Mouse (Mus musculus): ENCODE results near the gene Ube2b.

The Ube2b gene

DNA sequence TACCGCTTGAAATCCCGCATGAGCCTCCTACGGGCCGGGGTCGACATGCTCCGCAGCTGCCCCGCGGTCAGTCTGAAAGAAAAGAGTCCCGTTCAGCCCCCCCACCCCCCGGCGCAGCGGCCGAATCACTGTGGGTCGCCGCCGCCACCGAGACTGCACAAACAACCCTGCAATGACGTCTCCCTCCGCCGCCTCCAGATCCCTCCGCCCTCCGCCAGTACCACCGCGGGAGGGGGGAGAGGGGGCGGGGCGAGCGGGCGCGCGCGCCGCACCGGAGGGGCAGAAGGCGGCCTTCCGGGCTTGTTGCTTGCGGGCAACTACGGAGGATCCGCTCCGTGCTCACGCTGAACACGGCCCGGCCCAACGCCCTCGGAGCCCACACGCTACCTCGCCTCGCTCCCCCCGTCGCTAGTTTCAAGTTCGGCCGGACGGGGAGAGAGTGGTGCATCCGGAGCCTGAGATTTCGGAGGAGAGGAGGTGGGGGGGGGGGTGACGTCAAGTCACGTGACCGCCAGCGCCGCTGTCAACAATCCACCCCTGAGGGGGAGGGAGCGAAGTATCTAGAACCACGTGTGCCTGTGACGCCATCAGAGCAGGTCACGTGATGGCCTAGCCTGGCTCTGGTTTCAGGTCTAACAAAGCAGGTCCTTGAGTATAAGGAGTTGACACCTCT, at the start of gene Ube2b:
TSS of gene Ube2b (minus strand) at position 473 of the 673 bp plus-strand sequence.
- DNase-seq (ENCODE audit: low read depth), result peak; percentile 99

DNA sequence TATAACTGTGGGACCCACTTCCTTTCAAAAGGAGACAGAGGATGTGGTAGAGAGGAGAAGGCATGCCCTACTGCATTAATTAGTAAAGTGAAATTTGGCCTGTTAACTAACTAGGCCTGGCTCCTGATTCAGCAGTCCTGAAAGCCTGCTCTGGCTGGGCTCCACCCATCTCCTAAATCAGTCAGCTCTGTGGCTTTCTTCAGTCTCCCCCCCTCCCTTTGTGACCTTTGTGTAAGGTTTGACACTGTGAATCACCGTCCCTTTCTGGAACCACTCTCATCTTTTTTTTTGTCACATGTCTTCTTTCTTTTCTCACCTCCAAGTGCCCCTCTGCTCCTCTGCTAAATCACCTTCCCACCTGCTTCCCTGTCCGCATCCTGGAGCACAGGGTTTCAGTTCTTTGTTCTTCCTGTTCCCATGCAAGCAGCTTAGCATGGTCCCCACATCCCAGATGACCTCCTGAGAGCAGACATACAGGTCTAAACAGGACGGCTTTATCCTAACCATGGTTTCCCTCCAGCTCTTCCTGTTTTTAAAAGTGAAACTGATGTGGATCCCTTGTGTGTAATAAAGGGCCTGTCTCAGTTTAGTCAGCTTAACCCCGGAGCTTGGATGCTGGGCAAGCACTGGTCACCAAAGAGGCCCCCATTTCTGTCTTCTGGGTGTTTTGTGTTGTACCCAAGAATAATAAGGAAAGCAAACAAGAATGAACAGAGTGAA, 46.0 kb upstream of the Ube2b start:
- DNase-seq (ENCODE audit: low read depth), result peak; percentile 75

DNA sequence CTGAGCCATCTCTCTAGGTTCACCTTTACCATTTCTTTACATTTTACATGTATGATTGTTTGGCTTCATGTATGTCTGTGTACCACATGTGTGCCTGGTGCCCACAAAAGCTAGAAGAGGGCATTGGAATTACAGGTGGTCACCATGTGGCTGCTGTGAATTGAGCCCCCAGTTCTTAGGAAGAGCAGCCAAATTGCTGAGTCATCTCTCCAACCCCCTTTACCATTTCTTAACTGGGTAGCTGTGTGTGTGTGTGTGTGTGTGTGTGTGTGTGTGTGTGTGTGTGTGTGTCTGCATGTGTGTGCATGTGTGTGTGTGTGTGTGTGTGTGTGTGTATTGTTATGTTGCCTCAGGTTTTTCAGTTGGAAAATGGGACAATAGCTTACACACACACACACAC, 43.6 kb upstream of the Ube2b start:
- peak; percentile 41 for DNase-seq (ENCODE audit: low read depth)

DNA sequence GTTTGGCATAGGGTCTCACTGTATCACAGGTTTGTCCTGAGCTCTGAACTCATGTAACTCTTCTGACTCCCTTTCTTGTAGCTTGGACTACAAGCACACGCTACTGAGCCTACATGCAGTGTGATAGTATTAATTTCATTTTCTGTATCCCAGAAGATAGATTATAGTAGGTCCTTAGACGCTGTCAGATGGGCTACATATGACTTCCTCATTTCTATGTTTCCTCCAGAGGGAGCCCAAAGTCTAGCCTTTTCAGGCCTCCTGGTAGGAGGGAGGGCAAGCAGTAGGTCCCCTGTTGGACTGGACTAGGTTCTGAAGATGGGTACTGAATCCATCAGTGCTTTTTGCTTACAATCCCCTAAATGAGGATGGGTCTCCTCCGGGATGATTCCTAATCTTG, 42.7 kb upstream of the Ube2b start:
- peak; percentile 66 for DNase-seq (ENCODE audit: low read depth)

DNA sequence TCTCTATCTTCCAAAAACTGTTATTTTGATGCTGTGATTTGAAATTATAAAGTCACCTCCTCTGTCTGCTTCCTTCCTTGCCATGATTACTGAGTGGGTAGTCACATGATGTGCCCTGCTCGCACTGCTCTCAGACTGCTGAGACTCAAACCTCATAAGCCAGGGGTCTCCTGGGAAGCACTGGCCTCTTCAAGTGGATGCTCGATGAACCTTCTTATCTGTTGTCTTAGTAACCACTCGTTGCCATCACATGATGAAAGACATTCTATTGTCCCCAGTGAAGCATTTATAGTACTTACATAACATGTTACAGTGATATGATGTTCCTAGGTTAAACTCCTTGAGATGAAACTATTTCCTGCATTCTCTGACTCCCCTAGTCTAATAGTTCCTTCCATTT, 37.1 kb upstream of the Ube2b start:
- DNase-seq (ENCODE audit: low read depth), result no peak

DNA sequence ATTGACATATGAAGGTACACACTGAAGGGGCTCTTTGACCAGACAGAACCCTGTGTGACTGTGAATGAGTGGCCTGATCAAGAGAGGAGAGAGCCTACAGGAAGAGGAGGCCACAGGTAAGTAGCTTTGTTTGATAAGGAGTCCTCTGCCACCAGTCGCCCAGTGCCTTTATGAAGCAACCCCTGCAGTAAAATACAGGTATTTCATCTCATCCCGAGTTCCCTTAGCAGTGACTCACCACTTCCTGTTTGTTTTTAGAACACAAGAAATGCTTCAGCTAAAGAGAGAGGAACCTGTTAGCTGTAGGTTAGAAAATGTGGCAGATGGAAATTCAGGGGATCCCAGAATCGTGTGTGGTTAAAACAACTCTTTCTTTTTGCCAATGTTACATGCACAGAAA, 35.3 kb upstream of the Ube2b start:
- DNase-seq (ENCODE audit: low read depth), result peak; percentile 26

DNA sequence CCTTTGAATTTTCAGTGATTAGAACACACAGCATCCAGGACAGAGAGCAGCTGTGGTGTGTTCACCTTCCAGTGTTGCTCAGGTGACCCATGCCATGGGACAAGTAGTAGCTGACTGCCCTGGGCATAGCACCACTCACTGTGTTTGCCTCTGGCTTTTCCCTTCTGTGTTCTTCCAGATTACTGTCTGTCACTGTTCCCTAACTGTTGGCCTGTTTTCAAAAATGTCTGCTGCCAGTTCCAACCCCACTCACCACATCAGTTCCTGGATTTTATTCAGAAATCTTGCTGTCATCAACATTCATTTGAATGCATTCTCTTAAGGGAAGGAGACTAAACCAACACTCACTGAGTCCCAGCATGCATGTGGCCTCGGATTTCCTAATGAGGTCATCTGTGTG, 33.4 kb upstream of the Ube2b start:
- DNase-seq (ENCODE audit: low read depth), result no peak

DNA sequence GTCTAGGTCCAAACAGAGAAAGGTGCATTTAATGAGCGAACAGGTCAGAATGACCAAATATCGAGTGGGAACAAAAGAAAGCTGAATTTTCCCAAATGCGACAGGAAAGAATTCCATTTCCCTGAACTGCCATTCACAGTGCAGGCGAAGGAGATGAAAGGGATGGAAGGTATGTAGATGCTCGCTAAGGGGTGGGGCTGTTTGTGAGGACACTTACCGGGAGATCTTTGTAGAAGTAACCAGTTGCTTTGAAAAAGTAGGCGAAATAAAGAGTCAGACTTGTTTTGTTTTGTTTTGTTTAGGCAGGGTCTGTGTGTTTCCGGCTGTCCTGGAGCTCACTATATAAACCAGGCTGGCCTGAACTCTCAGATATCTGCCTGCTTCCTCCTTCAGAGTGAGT, 31.8 kb upstream of the Ube2b start:
- no peak for DNase-seq (ENCODE audit: low read depth)

DNA sequence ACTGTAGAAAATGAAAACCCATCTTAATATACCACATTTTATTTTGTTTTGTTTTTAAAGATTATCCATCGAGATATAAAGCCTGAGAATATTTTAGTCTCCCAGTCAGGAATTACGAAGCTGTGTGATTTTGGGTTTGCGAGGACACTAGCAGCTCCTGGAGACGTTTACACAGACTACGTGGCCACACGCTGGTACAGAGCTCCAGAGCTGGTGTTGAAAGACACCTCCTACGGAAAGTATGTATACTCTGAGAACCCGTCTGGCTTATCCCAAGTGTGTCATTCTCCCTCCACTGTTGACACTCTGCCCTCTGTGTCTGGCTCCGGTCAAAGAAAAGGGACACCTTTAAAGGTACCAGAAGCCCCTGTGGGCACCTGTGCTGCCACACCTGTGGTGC, 17.7 kb upstream of the Ube2b start:
- no peak for DNase-seq (ENCODE audit: low read depth)

DNA sequence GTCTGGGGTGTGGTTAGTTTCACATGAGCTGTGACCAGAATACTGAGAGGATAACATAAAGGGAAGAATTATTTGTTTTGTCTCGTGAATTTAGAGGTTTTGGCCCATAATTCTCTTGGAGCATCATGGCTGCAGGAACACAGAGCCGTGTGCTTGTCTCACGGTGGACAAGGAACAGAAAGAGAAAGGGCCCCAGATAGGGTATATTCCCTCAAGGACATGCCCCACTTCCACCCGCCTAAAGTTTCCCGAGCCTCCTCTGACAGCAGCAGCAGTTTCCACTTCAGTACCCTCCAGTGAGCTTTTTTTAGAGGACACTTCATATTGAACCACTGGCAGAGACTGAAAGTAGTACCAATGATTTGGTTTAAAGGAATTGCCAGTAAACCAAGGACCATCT, 11.0 kb upstream of the Ube2b start:
- DNase-seq (ENCODE audit: low read depth), result no peak

DNA sequence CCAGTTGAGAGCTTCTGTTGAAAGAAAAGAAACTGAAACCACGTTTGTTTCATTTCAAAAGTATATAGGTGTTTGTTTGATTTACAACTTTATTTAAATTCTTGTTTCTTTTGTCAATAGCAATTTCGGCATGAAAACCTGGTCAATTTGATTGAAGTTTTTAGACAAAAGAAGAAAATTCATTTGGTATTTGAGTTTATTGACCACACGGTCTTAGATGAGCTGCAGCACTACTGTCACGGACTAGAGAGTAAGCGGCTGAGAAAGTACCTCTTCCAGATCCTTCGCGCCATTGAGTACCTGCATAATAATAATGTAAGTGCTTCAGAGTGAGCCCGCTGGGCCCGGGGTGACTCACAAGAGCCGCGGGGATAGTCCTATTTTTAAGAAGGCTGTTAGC, 10.4 kb upstream of the Ube2b start:
- no peak for DNase-seq (ENCODE audit: low read depth)

DNA sequence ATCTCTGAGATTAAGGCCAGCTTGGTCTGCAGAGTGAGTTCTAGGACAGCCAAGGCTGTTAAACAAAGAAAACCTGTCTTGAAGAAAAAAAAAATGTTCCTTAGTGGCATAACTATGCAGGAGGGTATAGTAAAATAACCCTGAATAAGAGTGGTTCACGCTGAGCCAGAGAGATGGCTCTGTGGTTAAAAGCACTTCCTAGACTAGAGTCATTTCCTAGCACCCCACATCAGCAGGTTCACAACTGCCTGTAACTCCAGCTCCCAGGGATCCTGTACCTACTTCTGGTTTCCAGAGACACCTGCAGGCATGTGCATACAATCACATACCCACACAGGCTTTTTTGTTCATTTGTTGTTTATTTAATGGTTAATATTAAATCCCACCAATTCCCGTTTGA, 5.0 kb upstream of the Ube2b start:
- peak; percentile 75 for DNase-seq (ENCODE audit: low read depth)

DNA sequence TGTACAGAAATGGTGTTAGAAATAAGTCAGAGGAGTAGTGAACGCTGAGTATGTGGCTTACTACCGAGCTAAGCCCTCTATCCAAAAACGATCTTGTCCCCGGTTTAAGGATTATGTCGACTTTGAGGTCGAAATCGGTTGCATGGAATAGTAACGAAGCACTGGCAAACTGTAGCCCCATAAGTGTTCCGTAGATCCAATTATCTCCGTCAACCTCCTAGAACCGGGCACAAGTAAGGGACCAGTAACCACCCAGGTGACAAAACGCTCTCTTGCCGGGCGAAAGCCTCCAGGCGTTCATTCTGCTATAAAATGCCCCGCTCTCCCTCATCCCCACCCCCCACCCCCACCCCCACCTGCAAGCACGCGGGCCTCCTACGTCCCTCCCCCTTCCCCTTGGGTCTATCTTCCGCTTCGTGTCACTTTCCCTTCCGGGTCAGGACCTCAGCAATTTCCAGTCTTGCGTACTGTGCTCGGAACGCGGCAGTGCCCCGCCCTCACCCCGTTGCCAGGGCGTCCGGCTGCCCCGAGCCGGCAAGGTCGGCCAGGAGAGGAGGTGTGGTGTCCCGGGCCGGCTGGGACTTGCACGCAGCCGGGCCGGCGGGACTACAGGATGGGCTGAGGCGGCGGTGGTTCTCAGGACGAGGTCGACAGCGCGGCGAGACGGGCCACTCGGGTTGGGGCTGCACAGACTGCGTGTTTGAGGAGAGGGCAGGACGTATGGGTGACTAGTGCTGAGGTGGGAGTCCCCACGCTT, 3.4 kb upstream of the Ube2b start, which contains the start of gene Cdkl3:
TSS of gene Cdkl3 (plus strand) at position 450 of the 757 bp plus-strand sequence.
- peak; percentile 98 for DNase-seq (ENCODE audit: low read depth)

DNA sequence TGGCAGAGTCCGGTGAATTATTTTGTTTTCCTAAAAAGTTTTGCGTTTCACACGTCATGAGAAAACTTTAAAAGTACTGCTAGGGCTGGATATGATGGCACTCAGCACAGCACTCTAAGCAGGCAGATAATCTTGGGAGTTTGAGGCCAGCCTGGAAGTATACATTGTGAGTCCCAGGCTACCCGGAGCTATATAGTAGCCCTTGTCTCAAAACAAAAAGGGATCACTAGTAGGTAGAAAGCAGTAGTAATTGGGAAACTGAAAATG, 2.9 kb upstream of the Ube2b start:
- peak; percentile 85 for DNase-seq (ENCODE audit: low read depth)

DNA sequence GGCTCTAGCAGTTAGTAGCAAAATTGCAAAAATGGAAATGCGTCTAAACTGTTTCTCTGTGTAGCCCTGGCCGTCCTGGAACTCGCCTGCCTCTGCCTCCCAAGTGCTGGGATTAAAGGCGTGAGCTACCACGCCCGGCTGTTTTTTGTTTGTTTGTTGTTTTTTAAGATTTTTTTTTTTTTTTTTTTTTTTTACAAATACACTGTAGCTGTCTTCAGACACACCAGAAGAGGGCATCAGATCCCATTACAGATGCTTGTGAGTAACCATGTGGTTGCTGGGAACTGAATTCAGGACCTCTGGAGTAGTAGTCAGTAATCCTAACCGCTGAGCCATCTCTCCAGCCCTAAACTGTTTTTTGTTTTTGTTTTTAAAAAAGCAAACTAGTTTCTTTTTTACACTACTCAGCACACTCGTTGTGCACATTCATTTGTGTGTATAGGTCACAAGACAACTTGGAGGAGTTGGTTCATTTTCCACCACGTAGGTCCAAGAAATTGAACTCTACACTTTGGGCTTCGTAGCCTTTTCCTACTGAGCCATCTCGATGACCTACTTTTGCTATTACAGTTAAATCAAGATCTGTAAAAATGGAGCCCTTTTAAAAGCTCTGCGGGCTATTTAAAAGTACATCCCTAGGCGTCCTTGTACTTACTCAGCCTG, 2.4 kb upstream of the Ube2b start:
- DNase-seq (ENCODE audit: low read depth), result no peak

DNA sequence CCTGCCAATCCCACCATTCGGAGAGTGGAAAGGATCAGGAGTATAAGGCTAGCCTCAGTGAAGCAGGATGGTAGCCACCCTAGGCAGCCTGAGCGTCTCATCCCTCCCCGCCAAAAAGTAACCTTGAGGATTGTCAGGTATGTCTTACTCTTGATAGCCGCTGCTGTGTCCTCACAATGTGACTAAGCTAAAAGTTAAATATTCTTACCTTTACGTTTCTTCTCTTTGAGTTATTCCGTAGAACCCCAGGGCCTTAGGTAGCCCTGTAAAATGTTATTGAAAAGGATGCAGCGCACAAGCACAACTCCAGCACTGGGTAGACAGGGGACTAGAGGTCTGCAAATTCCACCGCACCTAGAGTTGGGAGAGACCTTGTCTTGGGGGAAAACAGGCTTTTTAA, 1.3 kb upstream of the Ube2b start:
- no peak for DNase-seq (ENCODE audit: low read depth)

DNA sequence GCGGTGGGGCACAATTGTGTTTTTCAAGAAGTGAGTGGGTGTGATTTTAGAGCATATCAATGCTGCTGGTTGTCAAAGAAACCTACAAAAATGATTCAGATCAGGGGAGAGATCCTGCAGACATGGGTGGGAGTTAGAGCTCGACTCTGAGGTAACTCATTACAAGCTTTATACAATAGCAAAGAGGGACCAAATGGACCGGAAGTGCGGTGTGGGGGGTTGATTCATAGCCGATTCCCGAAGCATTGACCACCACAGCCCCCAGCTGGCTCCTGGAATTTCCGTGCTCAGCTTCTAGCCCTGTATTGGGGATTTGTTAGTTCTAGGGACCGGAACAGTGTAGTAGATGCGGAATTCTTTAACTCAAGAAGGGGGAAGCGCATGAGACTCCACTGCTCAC, 779 bp upstream of the Ube2b start:
- DNase-seq (ENCODE audit: low read depth), result no peak

DNA sequence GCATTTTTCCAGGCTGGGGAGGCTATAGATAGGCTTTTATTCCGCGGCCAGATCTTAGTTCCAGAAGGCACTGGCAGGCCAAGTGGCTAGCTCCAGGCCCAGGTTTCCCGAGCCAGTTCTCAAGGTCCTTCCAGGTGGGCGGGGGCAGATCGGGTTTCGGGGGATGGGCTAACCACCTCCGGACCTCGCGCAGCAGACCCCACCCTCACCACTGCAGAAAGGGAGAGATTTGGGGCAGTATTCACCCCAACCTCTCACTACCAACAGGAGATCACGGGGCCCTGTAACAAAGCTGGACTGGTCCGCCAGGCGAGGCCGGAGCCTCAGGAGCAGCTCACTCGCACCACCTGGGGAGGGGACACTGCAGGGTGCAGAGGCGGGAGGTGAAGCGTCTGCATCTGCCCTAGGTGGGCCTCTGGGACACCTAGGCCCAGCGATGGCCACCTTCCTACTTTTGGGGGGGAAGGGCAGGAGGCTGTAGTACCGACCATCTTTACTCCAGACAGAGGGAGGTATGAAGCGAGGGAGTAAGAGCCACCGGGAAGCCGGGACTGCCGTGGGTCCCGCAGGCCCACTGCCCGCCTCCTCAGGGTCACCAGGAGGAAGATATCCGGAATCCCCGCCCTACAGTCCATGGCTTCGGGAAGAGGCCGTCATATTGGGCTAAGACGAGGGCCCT, 812 bp downstream of the Ube2b start:
- peak; percentile 76 for DNase-seq (ENCODE audit: low read depth)

DNA sequence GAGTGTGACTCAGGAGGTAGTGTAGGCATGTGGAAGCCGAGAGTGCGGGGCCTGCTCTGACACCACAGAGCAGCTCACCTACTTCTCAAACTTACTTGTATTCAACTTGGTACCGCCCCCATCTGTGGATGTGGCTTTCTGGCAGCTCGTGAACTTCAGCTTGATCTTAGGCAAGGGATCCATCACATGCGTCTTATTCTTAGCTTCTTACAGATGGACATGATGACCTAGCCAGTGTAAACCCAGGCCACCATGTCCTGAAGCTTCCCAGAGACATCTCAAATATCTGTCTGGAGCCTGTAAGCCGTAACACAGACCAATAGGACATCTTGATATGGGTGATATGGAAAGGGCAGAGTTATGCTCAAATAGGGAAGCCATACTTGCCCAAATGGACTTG, 28.9 kb downstream of the Ube2b start:
- DNase-seq (ENCODE audit: low read depth), result no peak

DNA sequence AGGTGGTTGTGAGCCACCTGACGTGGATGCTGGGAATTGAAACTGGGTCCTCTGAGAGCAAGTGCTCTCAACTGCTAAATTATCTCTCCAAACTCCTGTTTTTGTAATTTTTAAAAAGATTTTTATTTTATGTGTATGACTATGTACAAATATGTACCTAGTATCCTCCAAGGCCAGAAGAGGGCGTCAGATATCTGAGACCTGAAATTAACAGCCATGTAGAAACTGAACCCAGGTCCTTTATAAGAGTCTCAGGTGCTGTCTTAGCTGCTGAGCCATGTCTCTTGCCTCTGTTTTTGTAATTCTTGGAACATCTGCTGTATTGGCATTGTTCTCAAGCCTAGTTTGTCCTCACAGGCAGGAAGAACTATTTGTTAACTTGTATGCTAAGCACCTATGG, 31.1 kb downstream of the Ube2b start:
- DNase-seq (ENCODE audit: low read depth), result peak; percentile 42

DNA sequence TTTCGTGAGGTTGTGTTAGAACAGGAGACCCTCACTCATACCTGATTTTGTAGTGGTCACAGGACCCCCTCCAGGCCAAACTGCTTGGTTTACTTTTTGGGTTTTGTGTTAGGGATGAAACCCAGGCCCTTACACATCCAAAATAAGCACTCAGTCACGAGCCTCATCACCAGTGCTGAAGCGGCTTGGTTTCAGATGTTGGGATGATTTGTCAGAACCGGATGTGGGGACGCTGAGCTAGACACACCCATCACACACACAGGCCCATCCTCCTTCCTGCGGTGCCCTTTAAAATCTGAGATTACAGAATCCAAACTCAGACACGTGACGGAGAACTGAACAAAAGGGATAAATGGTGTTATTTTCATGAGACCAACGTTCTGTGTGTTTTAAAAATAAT, 31.7 kb downstream of the Ube2b start:
- DNase-seq (ENCODE audit: low read depth), result peak; percentile 92
